Mouse (Mus musculus) MEL (cell line): ENCODE results near the gene Nr6a1. TPM values are rescaled to one million over a fixed set of nuclear protein-coding genes. Genes with fewer than 3 reads are reported as not detected.

Source experiments
- DNase-seq: peaks from one replicate; pipeline ENCODE4 v3.0.0; 2011; ENCODE audit warnings: low read depth, low spot score
- H3K27ac ChIP-seq: 2 replicates; pipeline ENCODE4 v1.5.1; 2012; ENCODE audit warnings: low read depth, mild to moderate bottlenecking, control low read depth, low read length, moderate library complexity; ENCODE audit not compliant: control insufficient read depth
- H3K27me3 ChIP-seq, 2 experiments: fragments of 150-350 bp in 1 of 2; sonication (generic) in 1 of 2; 2 replicates each; pipeline ENCODE4 v1.6.1; 2012; ENCODE audit warnings: low read length in 2 of 2, mild to moderate bottlenecking in 2 of 2, improper control_type of control experiment in 1 of 2, moderate library complexity in 1 of 2; ENCODE audit not compliant: insufficient read depth in 2 of 2, control insufficient read depth in 1 of 2
- H3K36me3 ChIP-seq, 2 experiments: 2 replicates each; pipeline ENCODE4 v1.6.1; 2012 to 2014; ENCODE audit warnings: low read length in 2 of 2, improper control_type of control experiment in 1 of 2, inconsistent platforms in 1 of 2, mild to moderate bottlenecking in 1 of 2; ENCODE audit not compliant: insufficient read depth in 2 of 2, control insufficient read depth in 1 of 2
- H3K4me1 ChIP-seq, 2 experiments: fragments of 150-350 bp in 1 of 2; sonication (generic) in 1 of 2; 2 replicates each; pipeline ENCODE4 v1.6.1; 2012; ENCODE audit warnings: low read length in 2 of 2, improper control_type of control experiment in 1 of 2, mild to moderate bottlenecking in 1 of 2; ENCODE audit not compliant: insufficient read depth in 2 of 2, control insufficient read depth in 1 of 2
- H3K4me3 ChIP-seq, 2 experiments: fragments of 150-350 bp in 1 of 2; sonication (generic) in 1 of 2; 2 replicates each; pipeline ENCODE4 v1.5.1; 2012; ENCODE audit warnings: low read depth in 2 of 2, low read length in 2 of 2, mild to moderate bottlenecking in 2 of 2, moderate library complexity in 2 of 2, control low read depth in 1 of 2, improper control_type of control experiment in 1 of 2; ENCODE audit not compliant: control insufficient read depth in 1 of 2, insufficient read depth in 1 of 2
- H3K79me2 ChIP-seq: 2 replicates; pipeline ENCODE4 v1.6.1; 2012; ENCODE audit warnings: mild to moderate bottlenecking, low read length, moderate library complexity; ENCODE audit not compliant: control insufficient read depth, poor library complexity, insufficient read depth
- H3K9ac ChIP-seq: 2 replicates; pipeline ENCODE4 v1.6.1; 2012; ENCODE audit warnings: low read depth, mild to moderate bottlenecking, control low read depth, low read length, moderate library complexity; ENCODE audit not compliant: control insufficient read depth, poor library complexity, severe bottlenecking
- H3K9me3 ChIP-seq: fragments of 150-350 bp; sonication (generic); replicated peaks from 2 replicates; pipeline ENCODE4 v1.6.1; 2012; ENCODE audit warnings: mild to moderate bottlenecking, low read length, improper control_type of control experiment, moderate library complexity; ENCODE audit not compliant: insufficient read depth
- BHLHE40 ChIP-seq: IDR thresholded peaks from 2 replicates; pipeline ENCODE4 v1.6.1; 2012; ENCODE audit warnings: low read depth, mild to moderate bottlenecking, inconsistent platforms, low read length, improper control_type of control experiment, borderline replicate concordance
- CHD1 ChIP-seq: IDR thresholded peaks from 2 replicates; pipeline ENCODE4 v1.6.1; 2012; ENCODE audit warnings: low read depth, mild to moderate bottlenecking, inconsistent platforms, low read length, improper control_type of control experiment
- CTCF ChIP-seq, 3 experiments: IDR thresholded peaks in 2 of 3; conservative IDR thresholded peaks in 1 of 3; 2 replicates each; pipeline ENCODE4 v1.5.1; 2011 to 2012; ENCODE audit warnings: low read length in 3 of 3, low read depth in 2 of 3, mild to moderate bottlenecking in 2 of 3, improper control_type of control experiment in 1 of 3, inconsistent platforms in 1 of 3, mixed read lengths in 1 of 3, moderate library complexity in 1 of 3; ENCODE audit not compliant: control insufficient read depth in 1 of 3, insufficient read depth in 1 of 3, poor library complexity in 1 of 3, severe bottlenecking in 1 of 3
- E2F4 ChIP-seq: IDR thresholded peaks from 2 replicates; pipeline ENCODE4 v1.6.1; 2011; ENCODE audit warnings: low read depth, low read length, improper control_type of control experiment, borderline replicate concordance
- ETS1 ChIP-seq: IDR thresholded peaks from 2 replicates; pipeline ENCODE4 v1.6.1; 2012; ENCODE audit warnings: low read depth, mild to moderate bottlenecking, inconsistent platforms, low read length, improper control_type of control experiment, moderate library complexity
- GATA1 ChIP-seq: IDR thresholded peaks from 2 replicates; pipeline ENCODE4 v1.6.1; 2011; ENCODE audit warnings: low read depth, low read length, improper control_type of control experiment
- HCFC1 ChIP-seq: IDR thresholded peaks from 2 replicates; pipeline ENCODE4 v1.6.1; 2012; ENCODE audit warnings: low read depth, mild to moderate bottlenecking, inconsistent platforms, low read length, improper control_type of control experiment, moderate library complexity
- MAFK ChIP-seq: IDR thresholded peaks from 2 replicates; pipeline ENCODE4 v1.6.1; 2011; ENCODE audit warnings: low read depth, mild to moderate bottlenecking, low read length, improper control_type of control experiment, borderline replicate concordance
- MAX ChIP-seq: IDR thresholded peaks from 2 replicates; pipeline ENCODE4 v1.6.1; 2011; ENCODE audit warnings: low read length, improper control_type of control experiment
- MAZ ChIP-seq: IDR thresholded peaks from 2 replicates; pipeline ENCODE4 v1.6.1; 2012; ENCODE audit warnings: low read depth, mild to moderate bottlenecking, inconsistent platforms, low read length, improper control_type of control experiment
- MEF2A ChIP-seq: IDR thresholded peaks from 2 replicates; pipeline ENCODE4 v1.6.1; 2014; ENCODE audit warnings: low read depth, mild to moderate bottlenecking, inconsistent platforms, low read length, improper control_type of control experiment; ENCODE audit not compliant: poor library complexity, insufficient replicate concordance, severe bottlenecking; ENCODE audit errors: extremely low read depth
- MXI1 ChIP-seq: IDR thresholded peaks from 2 replicates; pipeline ENCODE4 v1.6.1; 2011; ENCODE audit warnings: mild to moderate bottlenecking, low read depth, low read length, improper control_type of control experiment
- MYC ChIP-seq: IDR thresholded peaks from 2 replicates; pipeline ENCODE4 v1.6.1; 2011; ENCODE audit warnings: low read depth, mild to moderate bottlenecking, low read length, improper control_type of control experiment, moderate library complexity
- NRF1 ChIP-seq: IDR thresholded peaks from 2 replicates; pipeline ENCODE4 v1.6.1; 2014; ENCODE audit warnings: low read depth, mild to moderate bottlenecking, inconsistent platforms, low read length, improper control_type of control experiment, moderate library complexity; ENCODE audit not compliant: poor library complexity, insufficient read depth, severe bottlenecking
- POLR2A ChIP-seq, 2 experiments: IDR thresholded peaks; 2 replicates each; pipeline ENCODE4 v1.6.1; 2011 to 2012; ENCODE audit warnings: low read length in 2 of 2, mild to moderate bottlenecking in 2 of 2, control low read depth in 1 of 2, improper control_type of control experiment in 1 of 2, low read depth in 1 of 2, moderate library complexity in 1 of 2; ENCODE audit not compliant: control insufficient read depth in 1 of 2, insufficient read depth in 1 of 2, poor library complexity in 1 of 2
- POLR2AphosphoS2 ChIP-seq: IDR thresholded peaks from 2 replicates; pipeline ENCODE4 v1.6.1; 2011; ENCODE audit warnings: low read length, improper control_type of control experiment
- POLR2AphosphoS5 ChIP-seq: IDR thresholded peaks from 2 replicates; pipeline ENCODE4 v1.6.1; 2012; ENCODE audit warnings: low read depth, borderline replicate concordance, mild to moderate bottlenecking, inconsistent platforms, low read length, moderate library complexity, mixed read lengths
- RAD21 ChIP-seq: IDR thresholded peaks from 2 replicates; pipeline ENCODE4 v1.6.1; 2011; ENCODE audit warnings: mild to moderate bottlenecking, low read depth, low read length, improper control_type of control experiment
- RCOR1 ChIP-seq: IDR thresholded peaks from 2 replicates; pipeline ENCODE4 v1.6.1; 2012; ENCODE audit warnings: low read depth, mild to moderate bottlenecking, inconsistent platforms, low read length, improper control_type of control experiment
- SMC3 ChIP-seq: IDR thresholded peaks from 2 replicates; pipeline ENCODE4 v1.6.1; 2011; ENCODE audit warnings: low read depth, low read length, improper control_type of control experiment
- TAL1 ChIP-seq: IDR thresholded peaks from 2 replicates; pipeline ENCODE4 v1.6.1; 2012; ENCODE audit warnings: mild to moderate bottlenecking, inconsistent platforms, low read length, moderate library complexity, mixed read lengths
- TCF12 ChIP-seq: IDR thresholded peaks from 2 replicates; pipeline ENCODE4 v1.6.1; 2014; ENCODE audit warnings: low read depth, mild to moderate bottlenecking, inconsistent platforms, low read length, improper control_type of control experiment, moderate library complexity
- USF2 ChIP-seq, 2 experiments: IDR thresholded peaks; 2 replicates each; pipeline ENCODE4 v1.6.1; 2011 to 2012; ENCODE audit warnings: improper control_type of control experiment in 2 of 2, low read length in 2 of 2, borderline replicate concordance in 1 of 2, inconsistent platforms in 1 of 2, low read depth in 1 of 2, mild to moderate bottlenecking in 1 of 2; ENCODE audit not compliant: insufficient read depth in 1 of 2
- ZC3H11A ChIP-seq: IDR thresholded peaks from 2 replicates; pipeline ENCODE4 v1.6.1; 2012; ENCODE audit warnings: low read depth, mild to moderate bottlenecking, inconsistent platforms, low read length, improper control_type of control experiment
- ZKSCAN1 ChIP-seq: IDR thresholded peaks from 2 replicates; pipeline ENCODE4 v1.6.1; 2012; ENCODE audit warnings: low read depth, mild to moderate bottlenecking, inconsistent platforms, low read length, improper control_type of control experiment, moderate library complexity
- polyA plus RNA-seq, 2 experiments: library from polyadenylated mRNA; stranded (reverse) in 1 of 2; unstranded in 1 of 2; fragments of >175 nt in 1 of 2; fragments of >200 nt in 1 of 2; gene quantifications; 2 replicates each; pipeline versions ENCODE4 v1.2.1 to v1.2.4; 2012; ENCODE audit warnings: low replicate concordance in 2 of 2, low read depth in 1 of 2; ENCODE audit not compliant: insufficient read length in 2 of 2, insufficient read depth in 1 of 2, missing spikeins in 1 of 2
- total RNA-seq: library from RNA; depleted of rRNA; stranded (reverse); fragments of 300-350 nt; gene quantifications from 2 replicates; pipeline ENCODE4 v1.2.3, GENCODE M21; 2012

The Nr6a1 gene
- total and polyA plus RNA-seq, 3 experiments = 5.0 to 22.8 (median 10.2) TPM

DNA sequence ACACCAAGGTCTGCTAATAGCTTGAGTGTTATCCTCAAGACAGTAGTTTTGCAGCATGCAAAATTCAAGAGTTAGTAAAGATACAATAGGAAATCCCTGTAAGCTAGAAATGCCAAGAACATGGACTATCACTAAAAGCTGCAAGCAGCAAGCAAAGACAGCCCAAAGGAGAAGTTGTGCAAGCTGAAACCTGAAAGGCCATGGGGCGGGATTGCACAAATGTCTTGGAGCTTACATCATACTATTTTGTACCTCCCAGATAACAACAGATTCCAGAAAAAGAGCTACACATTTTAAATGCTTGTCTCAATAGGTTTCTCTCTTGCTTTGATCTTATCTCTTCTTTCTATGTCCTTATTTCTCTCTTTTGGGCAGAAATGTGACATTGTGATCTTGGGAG is 60.8 kb downstream of the Nr6a1 start (continued):
- TF ChIP-seq MAZ = no peak
- no peak for TF ChIP-seq HCFC1
- TF ChIP-seq TAL1 = no peak
- TF ChIP-seq POLR2AphosphoS5 = no peak
- no peak for TF ChIP-seq BHLHE40

DNA sequence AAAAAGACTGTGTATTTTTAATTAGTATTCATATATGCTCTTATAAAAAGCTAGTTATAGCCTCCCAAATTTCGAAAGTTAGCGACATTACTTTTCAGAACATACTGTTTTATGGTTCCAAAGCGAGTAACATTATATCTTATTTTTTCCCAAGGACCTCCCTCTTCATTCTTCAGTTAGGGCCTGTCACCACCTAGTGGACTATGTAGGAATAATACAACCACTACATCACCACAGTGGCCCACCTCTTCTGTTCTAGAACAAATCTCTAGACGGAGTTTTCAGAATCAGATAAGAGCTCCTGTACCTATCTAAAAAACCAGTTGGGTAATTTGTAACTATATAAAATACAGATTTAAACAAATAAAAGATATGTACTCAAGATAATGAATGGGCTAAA is 63.5 kb downstream of the Nr6a1 start:
- Histone ChIP-seq H3K27me3 (no peaks in the 10 kb centered on the region), H3K27ac (no peak overlapping the region), H3K79me2 (no peaks in the 10 kb centered on the region), H3K36me3 (peaks cover 0 to 19% of the 10 kb centered on the region in 2 experiments; a peak in 2 of 4 replicates), H3K4me1 (peaks cover 10 to 11% of the 10 kb centered on the region in 2 experiments; a peak in 2 of 4 replicates), H3K9me3 (no peaks in the 10 kb centered on the region), H3K9ac (no peak overlapping the region), H3K4me3 (no peak overlapping the region)
- DNase-seq = peak; percentile 68
- TF ChIP-seq USF2 (IDR thresholded peaks at IDR 0.05; ENCODE audit: borderline replicate concordance in 1 of 2, insufficient read depth in 1 of 2, low read depth in 1 of 2, low read length in 2 of 2) (no peak), POLR2AphosphoS2 (no peak), TCF12 (no peak), RCOR1 (no peak), ZKSCAN1 (no peak), MAX (no peak), POLR2A (IDR thresholded peaks at IDR 0.05; ENCODE audit: control insufficient read depth in 1 of 2, insufficient read depth in 1 of 2, low read depth in 1 of 2, low read length in 2 of 2, poor library complexity in 1 of 2) (no peak), MYC (no peak), ETS1 (no peak), MEF2A (no peak), CHD1 (no peak), MAZ (no peak), E2F4 (no peak), NRF1 (no peak), ZC3H11A (peak; percentile 66), SMC3 (peak; percentile 76), CTCF (IDR thresholded peaks at IDR 0.05 in 2 of 3, conservative IDR thresholded peaks at IDR 0.05 in 1 of 3; ENCODE audit: control insufficient read depth in 1 of 3, insufficient read depth in 1 of 3, low read depth in 2 of 3, low read length in 3 of 3, poor library complexity in 1 of 3, severe bottlenecking in 1 of 3) (peak; percentile 12 to 89 (median 48); a peak in 4 of 6 replicates), POLR2AphosphoS5 (no peak), MXI1 (no peak), RAD21 (peak; percentile 92), BHLHE40 (no peak), MAFK (no peak), GATA1 (0 out of 2 replicates have a peak, but pooled peaks have one; percentile 17)
